Mouse (Mus musculus) forelimb bud, embryonic 11.5 days (tissue): Measurements from ENCODE around the gene Tank.

ENCODE experiments used
- DNase-seq: peaks from one replicate; pipeline ENCODE4 v3.0.0-alpha.2; 2012; ENCODE audit warnings: low read depth, low spot score

Tank gene

DNA sequence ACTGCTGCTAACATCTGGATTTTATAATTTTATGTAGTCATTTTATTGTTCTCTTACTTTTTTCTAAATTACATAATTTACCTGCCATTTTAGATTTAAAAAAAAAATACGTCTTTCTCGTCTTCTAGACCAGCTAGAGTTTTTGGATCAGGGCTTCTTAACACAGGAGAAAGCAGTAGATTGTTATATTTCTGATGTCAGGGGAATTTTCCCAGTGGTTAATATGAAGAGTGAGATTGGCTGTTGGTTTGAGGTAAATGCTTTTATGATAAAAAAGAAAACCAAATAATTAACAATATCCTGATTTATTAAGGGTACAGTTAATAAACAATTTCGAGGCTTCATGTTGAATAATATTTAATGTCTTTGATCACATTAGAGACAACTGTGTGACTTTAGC is 1.7 kb downstream of the Tank start:
- no peak for DNase-seq

DNA sequence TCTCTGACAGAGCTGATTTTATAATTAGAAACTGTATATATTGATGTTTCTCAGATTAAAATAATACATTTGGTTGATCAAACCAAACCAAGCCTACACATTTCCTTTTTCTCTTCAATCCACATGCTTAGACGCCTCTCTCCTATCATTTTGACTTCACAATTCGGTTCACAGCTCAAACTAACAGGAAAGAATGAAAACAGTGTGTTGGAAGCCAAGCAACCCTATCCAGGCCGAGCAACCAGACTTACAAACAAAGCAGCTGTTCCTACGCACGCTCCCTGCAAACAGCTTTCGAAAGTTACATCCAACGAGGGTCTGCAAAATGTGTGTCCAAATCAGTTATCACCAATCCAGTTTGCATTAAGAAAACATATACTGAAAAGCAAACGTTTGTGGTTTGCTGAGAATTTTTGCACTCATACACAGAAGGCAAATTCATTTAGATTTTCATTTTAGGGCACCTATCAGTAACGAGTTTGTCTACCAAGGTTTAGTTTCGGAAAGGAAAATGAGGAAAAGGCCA is 2.2 kb downstream of the Tank start:
- DNase-seq: no peak

DNA sequence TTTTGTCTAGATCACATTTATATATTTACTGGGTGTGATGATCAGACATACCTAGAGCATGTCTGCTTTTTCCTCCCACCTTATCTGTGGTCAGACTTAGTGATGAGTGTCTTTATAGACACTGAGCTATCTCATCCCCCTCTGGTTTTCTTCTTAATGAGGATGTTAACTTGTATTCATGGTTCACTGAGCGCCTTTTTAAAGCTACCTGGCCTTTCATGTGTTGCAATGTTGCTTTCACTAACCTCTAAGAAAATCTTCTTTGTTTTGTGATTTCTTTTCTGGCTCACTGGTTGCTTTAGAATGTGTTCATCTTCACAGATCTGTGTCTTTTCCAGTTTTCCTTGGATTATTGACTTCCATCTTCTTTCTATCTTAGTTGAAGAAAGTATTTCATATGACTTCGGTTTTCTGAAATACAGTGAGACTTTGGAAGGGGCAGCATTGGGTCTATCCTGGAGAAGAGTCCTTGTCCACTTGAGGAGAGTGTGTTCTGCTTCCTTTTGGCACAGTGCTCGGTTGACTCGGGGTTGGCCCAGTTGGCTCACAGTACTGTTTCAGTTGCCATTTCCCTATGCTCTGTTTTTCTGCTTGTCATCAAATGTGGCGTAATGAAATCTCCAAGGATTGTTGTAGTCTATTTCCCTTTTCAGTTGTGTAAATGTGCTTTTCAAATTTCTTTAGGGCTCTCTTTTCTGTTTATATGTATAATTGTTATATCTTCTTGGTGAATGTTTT is 4.4 kb downstream of the Tank start:
- no peak for DNase-seq

DNA sequence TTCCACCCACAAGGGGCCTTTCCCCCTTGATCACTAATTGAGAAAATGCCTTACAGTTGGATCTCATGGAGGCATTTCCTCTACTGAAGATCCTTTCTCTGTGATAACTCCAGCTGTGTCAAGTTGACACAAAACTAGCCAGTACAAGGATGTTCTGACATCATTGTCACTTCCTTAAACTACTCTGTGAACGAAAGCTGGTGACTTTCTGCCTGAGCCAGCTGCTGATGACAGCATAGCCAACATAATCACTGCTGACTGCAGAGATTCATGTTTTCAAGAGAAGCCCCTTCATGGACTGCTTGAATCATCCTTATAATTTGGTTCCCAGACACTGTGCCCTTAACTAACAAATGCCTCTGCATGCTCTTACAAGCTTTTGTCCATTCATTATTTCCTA is 7.1 kb downstream of the Tank start:
- DNase-seq: no peak

DNA sequence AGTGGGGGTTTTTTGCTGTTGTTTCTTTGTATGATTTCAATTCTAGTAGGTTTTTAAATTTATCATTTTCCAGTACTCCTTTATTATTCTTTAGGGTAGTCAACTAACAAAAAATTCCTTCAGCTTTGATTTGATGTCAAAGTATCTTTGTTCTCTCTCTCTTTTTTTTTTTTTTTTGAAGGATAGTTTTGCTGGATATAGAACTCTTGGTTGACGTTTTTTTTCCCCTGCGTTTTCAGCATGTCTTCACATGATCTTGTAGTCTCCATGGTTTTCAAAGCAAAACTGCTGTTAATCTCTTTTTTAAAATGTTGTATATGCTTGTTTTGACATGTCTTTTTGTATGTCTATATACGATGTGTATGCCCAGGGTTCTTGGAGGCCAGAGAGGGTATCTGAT is 7.8 kb downstream of the Tank start:
- DNase-seq: no peak

DNA sequence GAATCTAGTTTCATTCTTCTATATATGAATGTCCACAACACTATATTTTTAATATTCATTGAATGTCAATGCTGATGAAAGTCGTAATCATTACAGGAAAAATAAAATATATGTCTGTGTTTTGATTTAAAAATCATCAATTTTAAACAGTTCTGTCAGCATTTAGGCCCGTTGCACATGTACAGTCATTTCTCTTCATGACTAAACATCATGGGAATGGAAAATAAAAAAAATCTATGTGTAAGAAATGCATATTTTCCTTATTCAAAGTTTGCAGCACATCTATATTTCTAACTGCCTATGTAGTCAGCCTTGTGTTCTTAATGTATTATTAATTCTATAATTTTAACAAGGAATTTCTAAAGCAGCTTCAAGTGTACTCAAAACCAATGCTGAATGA is 12.4 kb downstream of the Tank start:
- DNase-seq: no peak

DNA sequence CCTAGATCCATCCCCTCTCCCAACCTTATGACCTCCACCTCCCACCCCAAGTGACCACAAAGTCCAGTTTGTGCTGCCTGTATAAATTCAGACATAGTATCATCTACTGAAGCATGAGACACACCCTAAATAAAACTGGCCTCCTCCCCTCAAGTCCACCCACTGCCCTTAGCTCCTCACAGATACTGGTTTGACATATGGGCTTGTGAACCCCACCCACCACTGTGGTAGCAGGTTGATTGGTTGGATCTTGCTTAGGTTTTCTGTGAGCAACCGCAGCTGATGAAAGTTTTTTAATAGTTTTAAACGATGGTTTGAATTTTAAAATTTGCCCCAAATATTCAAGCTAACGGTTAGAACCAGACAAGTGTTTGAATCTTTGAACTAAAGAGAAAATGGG is 13.7 kb downstream of the Tank start:
- no peak for DNase-seq

DNA sequence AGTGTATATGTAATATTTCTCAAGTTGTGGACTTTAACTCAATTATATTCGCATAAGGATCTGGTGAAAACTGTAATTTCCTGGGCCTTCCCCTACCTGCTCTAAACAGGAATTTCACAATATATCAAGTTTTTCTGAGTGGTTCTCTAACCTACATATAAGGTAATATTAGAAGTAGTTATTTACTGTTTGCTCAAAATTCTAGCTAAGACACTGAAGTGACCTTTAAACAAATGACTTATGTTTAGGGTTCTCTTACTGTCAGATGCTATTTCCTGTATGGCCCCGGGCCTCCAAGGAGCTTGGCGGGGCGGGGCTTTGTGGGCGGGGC is 14.3 kb downstream of the Tank start:
- DNase-seq: no peak

DNA sequence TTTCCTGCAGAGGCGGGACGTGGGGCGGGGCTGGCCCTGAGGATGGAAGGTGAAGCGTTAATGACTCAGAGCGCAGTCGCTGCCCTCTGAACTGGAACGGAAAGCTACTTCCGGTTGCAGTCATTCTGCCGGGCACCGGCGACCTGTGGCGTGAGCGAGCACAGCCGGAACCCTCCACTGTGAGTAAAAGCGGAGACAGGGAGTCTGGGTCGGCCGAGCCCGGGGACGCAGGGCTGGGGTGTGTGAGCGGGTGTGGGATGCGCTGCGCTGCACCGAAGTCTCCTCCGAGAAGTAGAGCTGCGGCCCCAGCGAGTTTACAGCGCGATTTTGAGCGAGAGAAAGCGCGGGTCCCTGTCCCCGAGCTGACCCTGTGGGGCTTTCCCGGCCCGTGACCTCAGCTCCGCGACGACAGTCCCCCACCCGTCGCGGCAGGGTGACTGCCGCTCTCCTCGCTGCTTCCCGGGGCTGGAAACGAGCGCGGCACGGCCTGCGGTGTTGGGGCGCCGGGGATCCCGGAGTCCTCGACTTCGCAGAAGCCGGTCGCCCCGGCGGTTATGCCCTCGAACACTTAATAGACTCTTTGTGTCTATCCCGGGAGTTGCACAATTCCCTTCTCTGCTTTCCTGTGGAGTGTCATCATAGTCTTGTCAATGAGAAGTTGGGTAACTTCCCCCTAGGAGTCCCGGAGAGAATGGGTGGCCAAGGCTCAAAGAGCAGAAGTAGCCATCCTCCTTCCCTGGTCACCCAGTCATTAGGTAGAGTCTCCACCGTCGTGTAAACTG is 14.8 kb downstream of the Tank start:
- DNase-seq: peak; percentile 91

DNA sequence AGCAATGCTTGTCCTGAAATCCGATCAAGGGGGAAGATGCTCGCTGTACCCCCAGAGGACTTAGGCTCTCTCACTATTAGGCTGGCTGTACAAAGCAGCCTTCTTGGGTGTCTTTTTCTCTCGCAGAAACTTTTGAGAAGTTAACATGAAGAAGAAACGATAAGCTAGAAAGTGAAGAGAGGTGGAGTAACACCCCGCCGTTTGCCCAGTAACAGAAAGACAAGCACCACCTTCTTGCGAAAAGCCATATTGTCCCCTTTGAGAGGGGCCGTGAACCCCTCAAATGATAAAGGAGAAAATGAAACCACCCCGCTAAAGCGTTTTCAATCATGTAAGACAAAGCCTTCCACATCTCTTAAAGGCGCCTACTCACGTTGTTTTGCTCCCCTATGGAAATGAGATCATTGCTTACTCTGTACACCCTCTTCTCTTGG is 15.5 kb downstream of the Tank start:
- DNase-seq: peak; percentile 3

DNA sequence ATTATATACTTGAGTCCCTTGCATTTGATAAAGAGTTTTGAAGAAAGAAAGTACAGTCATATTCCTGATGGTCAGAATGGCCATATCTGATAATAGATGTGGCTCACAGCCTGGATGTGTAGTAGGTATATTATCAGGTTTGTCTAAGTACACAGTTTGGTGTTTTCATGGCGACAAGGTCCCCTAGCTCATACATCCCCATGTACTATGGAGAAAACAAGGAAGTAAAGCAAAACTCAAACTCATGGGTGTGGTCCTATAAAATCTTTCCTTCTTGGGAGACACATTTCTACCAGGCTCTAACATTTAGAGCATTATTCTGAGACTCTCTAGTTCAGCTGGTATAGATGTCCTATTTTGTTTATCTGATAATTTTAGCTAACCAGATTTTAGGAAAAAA is 21.3 kb downstream of the Tank start:
- DNase-seq: no peak

DNA sequence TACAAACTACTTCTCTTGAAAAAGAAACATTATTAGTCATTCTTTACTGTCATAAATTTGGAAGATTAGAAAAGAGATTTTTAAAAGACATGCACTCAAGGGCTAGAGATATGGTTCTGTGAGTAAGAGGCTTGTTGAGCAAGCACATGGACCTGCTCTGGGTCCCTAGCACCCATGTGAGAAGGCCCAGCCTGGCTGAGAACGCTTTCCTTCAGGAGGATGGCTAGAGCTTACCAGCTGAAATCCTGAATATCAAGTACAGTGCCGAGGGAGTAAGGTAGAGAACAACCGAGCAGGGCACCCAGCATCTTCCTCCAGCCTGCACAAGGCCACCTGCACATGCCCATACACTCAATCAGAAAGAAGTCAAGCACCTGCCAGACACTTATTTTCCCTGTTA is 25.1 kb downstream of the Tank start:
- DNase-seq: no peak

DNA sequence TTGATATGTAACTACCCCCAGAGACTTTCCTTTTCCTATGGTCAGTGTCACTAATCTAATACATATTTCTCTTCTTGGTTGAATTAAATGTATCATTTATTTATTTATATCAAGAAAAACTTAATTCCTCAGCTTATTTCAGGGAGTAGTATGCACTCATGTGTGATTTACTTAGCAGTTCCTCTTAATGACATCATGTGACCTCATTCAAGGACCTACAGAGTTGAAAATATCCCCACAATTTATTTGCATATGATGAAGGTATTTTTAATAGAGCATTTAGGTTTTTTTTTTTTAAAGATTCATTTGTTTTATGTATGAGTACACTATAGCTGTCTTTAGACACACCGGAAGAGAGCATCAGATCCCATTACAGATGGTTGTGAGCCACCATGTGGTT is 28.6 kb downstream of the Tank start:
- DNase-seq: no peak

DNA sequence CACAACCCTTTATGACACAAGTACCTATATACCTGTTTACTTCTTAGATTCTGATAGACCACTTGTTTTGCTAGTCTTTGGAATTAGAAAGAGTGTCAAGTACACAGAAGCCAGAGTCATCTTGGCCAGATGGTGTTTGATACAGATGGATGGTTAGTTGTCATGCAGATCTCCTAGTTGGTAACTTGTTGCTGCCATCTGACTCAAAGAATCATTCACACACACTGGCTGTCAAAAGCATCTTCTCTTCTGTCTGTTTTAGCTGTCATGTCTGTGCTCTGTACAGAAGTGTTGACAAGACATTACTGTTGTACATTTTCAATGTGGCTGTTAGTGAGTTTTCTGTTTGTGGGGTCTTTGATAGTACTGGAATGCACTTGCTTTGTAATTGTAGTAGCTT is 45.6 kb downstream of the Tank start:
- no peak for DNase-seq

DNA sequence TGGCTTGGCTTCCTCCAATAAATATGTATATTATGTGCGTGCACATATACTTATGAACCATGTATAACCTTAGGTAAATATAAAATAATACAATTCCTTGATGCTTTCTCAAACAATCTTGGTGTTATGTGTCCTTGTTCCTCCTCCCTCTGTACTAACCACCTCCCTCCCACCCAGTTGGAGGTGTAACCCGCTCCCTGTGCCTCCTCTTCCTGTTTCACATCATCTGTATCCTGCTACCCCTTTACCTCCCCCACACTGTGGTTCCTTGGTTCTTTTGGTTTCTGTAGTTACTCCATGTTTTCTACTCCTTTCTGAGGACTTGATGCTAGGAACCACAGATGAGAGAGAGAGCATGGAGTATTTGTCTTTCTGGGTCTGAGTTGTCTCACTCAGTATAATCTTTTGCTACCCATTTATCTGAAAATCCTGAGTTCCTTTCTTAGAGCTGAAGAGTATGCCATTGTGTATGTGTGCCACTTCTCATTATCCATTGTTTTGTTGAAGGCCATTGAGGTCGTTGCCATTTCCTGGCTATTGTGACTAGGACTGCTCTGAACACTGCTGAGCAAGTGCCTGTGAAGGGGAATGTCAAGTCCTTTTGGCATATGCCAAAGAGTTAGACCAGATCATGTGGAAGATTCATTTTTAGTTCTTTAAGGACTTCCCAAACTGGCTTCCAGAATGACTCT is 52.6 kb downstream of the Tank start:
- DNase-seq: no peak

DNA sequence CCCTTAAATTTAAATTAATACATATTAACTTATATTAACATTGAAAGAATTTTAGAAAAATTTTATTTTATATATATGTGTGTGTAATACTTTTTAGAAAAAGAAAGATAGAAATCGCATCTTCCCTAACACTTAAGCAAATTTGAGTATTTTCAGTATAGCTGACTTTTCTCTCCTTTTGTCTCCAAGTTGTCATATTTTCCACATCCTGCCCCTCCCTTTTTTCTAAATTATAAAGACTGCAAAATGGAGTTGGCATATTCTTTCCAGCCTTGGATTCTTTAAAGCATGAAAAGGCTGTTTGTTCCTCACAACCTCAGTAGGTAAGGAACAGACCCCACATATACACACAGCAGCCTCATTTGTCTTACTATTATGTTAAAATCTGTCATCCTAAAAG is 56.7 kb downstream of the Tank start:
- DNase-seq: no peak

DNA sequence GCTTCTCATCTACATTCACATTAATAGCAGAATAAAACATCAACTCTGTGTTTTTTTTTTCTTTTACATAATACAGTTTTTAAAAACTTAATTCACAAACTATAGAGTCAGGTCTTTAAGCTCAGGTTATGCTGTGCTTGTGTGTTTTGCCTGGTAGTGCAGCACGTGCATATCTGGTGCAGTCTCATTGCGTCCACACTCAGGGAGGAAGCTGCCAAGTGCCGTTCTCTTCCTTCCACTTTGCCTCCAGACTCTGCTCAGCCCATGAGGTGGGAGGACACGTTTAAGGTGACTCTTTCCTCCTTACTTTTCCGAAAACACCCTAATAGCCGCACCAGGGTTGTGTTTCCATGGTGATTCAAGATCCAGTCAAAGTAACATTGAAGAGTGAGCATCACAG is 59.8 kb downstream of the Tank start:
- DNase-seq: no peak

DNA sequence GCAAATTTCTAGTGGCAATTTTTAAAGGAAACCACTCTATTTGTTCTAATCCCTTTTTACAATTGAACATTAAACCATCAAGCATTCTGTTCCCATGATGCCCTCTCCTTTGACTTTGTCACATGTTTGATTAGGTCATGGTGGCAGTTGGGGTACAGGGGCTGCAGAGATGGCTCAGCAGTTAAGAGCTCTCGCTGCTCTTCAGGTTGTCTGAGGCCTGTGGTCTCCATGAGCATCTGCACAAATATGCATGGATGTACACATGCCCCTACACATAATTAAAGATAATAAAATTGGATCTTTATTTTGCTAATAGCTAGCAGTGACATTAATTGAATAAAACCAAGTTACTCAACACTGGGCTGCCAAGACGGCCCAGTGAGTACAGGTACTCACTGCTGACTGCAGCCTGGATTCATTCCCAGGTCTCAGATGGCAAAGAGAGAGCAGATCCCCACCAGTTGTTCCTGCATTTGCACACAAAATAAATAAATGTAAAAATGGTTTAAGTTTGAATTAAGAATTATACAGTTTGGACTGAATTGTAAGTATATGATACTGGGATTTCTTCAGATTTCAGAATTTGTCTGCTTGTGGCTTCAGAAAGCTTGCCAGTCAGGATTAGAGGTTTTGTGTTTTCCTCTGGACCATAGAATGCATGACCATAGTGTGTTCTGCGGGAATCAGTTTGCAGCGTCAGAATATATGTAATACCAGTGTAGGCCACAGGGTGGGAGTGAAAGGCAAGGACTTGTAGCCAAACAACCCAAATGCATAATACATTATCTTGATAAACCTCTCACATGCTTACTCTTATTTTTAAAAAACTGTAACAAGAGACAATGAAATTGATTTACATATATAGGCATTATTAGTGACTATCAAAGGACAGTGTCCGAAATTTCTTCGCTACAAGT is 64.3 kb downstream of the Tank start:
- peak; percentile 59 for DNase-seq

DNA sequence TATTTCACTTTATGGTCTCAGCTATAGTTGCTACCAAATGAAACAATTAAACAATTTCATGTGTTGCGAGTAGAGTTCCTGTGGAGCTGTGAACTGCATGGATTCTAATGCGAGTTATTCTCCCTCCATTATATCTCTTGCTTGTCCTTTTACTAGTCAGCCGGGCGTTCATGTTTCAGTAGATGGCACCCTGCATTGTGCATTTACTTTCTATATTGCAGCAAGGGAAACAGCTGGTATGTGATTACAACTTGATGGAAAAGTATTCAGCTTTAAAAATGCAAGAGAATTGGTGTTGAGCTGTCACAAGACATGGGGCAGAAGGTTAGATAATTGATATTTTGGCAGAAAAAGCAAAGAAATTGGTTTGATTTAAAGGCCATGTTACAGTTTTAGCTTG is 72.8 kb downstream of the Tank start:
- DNase-seq: no peak

DNA sequence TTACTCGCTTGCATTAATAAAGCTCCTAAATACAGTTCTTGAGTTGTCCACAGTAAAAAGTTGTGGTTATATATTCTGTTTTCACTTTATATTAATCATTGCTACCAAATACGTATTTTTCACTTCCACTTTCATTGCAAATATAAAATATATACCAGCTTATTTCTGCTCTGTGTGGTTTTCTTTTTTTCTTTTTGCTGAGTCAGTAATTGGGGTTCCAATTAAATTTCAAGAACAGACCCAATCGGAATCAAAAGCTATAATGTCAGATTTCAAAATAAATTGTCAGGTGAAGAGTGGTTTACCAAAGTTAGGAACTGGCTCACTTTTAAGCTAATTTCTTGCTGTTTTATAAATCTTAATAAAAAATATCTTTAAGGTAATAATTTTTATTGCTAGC is 73.3 kb downstream of the Tank start:
- no peak for DNase-seq

DNA sequence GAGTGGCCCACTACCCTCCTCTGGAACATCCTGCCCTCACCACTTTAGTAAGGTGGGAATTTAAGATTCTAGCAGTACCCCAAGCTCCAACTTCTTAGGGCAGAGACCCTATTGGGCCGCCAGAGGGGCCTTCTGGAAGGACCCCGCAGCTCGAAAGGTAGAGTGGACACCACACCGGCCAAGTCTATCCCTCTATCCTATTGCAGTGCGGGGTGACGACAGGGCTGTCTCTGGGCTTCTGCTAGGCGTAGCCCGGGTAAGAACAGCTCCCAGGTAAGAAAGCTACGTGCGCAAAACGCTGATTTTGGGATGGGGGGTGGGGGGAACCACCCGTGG is 76.6 kb downstream of the Tank start:
- no peak for DNase-seq
